Mouse (Mus musculus): ENCODE results near the gene Trappc1. TPM values are rescaled to one million over a fixed set of nuclear protein-coding genes. Genes with fewer than 3 reads are reported as not detected.

Trappc1 gene
- total RNA-seq, 2 experiments from 2014 or later: 81.6 to 86.4 TPM

GRCm38 (mm10) chr11:69331152-69331551 is 7.4 kb downstream of the Trappc1 start:
- DNase-seq: no peak

GRCm38 (mm10) chr11:69331929-69332405 is 8.2 kb downstream of the Trappc1 start:
- peak; percentile 85 for DNase-seq

GRCm38 (mm10) chr11:69332713-69333253 is 9.0 kb downstream of the Trappc1 start:
- DNase-seq: no peak

- DNase-seq: no peak
Measured at GRCm38 (mm10) chr11:69333922-69334321, 10.1 kb downstream of the Trappc1 start.

GRCm38 (mm10) chr11:69334796-69335195 is 11.0 kb downstream of the Trappc1 start:
- no peak for DNase-seq

GRCm38 (mm10) chr11:69340161-69341131 is 16.7 kb downstream of the Trappc1 start, which contains the start of gene Rnf227:
Gene Rnf227 (plus strand): TSS chr11:69340461.
- DNase-seq: peak; percentile 73

- DNase-seq: no peak
Measured at GRCm38 (mm10) chr11:69346441-69346840, 22.7 kb downstream of the Trappc1 start.

GRCm38 (mm10) chr11:69356544-69356943 is 32.8 kb downstream of the Trappc1 start:
- no peak for DNase-seq

- DNase-seq: no peak
Measured at GRCm38 (mm10) chr11:69357690-69358089, 33.9 kb downstream of the Trappc1 start.

- DNase-seq: no peak
Measured at GRCm38 (mm10) chr11:69362021-69362420, 38.2 kb downstream of the Trappc1 start.

- DNase-seq: no peak
Measured at GRCm38 (mm10) chr11:69362479-69362878, 38.7 kb downstream of the Trappc1 start.

- DNase-seq: no peak
Measured at GRCm38 (mm10) chr11:69364376-69364775, 40.6 kb downstream of the Trappc1 start.

- peak; percentile 99 for DNase-seq
Measured at GRCm38 (mm10) chr11:69364910-69365309, 41.1 kb downstream of the Trappc1 start.

GRCm38 (mm10) chr11:69365722-69366121 is 41.9 kb downstream of the Trappc1 start:
- no peak for DNase-seq

GRCm38 (mm10) chr11:69366157-69366854 is 42.5 kb downstream of the Trappc1 start:
- DNase-seq: peak; percentile 97

- no peak for DNase-seq
Measured at GRCm38 (mm10) chr11:69366855-69367615, 43.3 kb downstream of the Trappc1 start.

- DNase-seq: peak; percentile 50
Measured at GRCm38 (mm10) chr11:69367616-69368355, 44.0 kb downstream of the Trappc1 start.

GRCm38 (mm10) chr11:69368356-69369214 is 44.8 kb downstream of the Trappc1 start:
- peak; percentile 53 for DNase-seq

GRCm38 (mm10) chr11:69369215-69369989 is 45.6 kb downstream of the Trappc1 start, which contains the start of gene Chd3:
Gene Chd3 (minus strand): TSS chr11:69369406.
- DNase-seq: no peak
